Mouse (Mus musculus): ENCODE data around the gene Adamtsl1.

- no peak for TF ChIP-seq POLR2A (IDR thresholded peaks at IDR 0.05; ENCODE audit: low read depth, low read length)
- TF ChIP-seq CTCF (IDR thresholded peaks at IDR 0.05; ENCODE audit: extremely low read depth, insufficient read depth, insufficient read length, insufficient replicate concordance), result no peak
Observed at GRCm38 (mm10) chr4:85782511-85782910, 268.5 kb downstream of the Adamtsl1 start.

Data from spleen, adult 2 months (tissue).